Mouse (Mus musculus) frontal cortex, adult (tissue): ENCODE data around the gene Hoxd9.

Source experiments
- ATAC-seq: cut with Nextera tagmentation; 2 replicates; pipeline ENCODE4 v1.9.2; 2017; ENCODE audit warnings: mild to moderate bottlenecking, moderate library complexity, mixed read lengths; ENCODE audit not compliant: low TSS enrichment

Gene Hoxd9

GRCm38 (mm10) chr2:74711721-74712621 lies 14.4 kb downstream of the Hoxd9 start, which contains the start of the genes Hoxd3 and Hoxd4:
Gene Hoxd3, plus strand, starts transcription at chr2:74711927.
Gene Hoxd4, plus strand, starts transcription at chr2:74711929.
- no peak for ATAC-seq

- ATAC-seq, result no peak
Measured at GRCm38 (mm10) chr2:74713239-74714150, 16.0 kb downstream of the Hoxd9 start.

- ATAC-seq, result no peak
Measured at GRCm38 (mm10) chr2:74714156-74714789, 16.7 kb downstream of the Hoxd9 start.

- no peak for ATAC-seq
Measured at GRCm38 (mm10) chr2:74714881-74715280, 17.4 kb downstream of the Hoxd9 start.

GRCm38 (mm10) chr2:74715504-74716241 lies 18.1 kb downstream of the Hoxd9 start:
- peak; percentile 73; the same call in 1 of the 2 replicates for ATAC-seq

GRCm38 (mm10) chr2:74720384-74720783 lies 22.9 kb downstream of the Hoxd9 start:
- no peak for ATAC-seq

GRCm38 (mm10) chr2:74720955-74721491 lies 23.5 kb downstream of the Hoxd9 start:
- no peak for ATAC-seq

GRCm38 (mm10) chr2:74721882-74722281 lies 24.4 kb downstream of the Hoxd9 start:
- no peak for ATAC-seq

GRCm38 (mm10) chr2:74722949-74723348 lies 25.4 kb downstream of the Hoxd9 start:
- no peak for ATAC-seq

GRCm38 (mm10) chr2:74724244-74725015 lies 26.9 kb downstream of the Hoxd9 start:
- ATAC-seq, result no peak

GRCm38 (mm10) chr2:74725171-74725570 lies 27.6 kb downstream of the Hoxd9 start:
- ATAC-seq, result no peak

GRCm38 (mm10) chr2:74726551-74726950 lies 29.0 kb downstream of the Hoxd9 start, which contains the start of gene Gm28230:
Gene Gm28230, plus strand, starts transcription at chr2:74726728.
- ATAC-seq, result no peak

- ATAC-seq, result no peak
Measured at GRCm38 (mm10) chr2:74726973-74727639, 29.6 kb downstream of the Hoxd9 start.

GRCm38 (mm10) chr2:74727640-74728302 lies 30.2 kb downstream of the Hoxd9 start:
- no peak for ATAC-seq

GRCm38 (mm10) chr2:74728303-74728680 lies 30.8 kb downstream of the Hoxd9 start:
- no peak for ATAC-seq

- ATAC-seq, result no peak
Measured at GRCm38 (mm10) chr2:74730331-74730730, 32.8 kb downstream of the Hoxd9 start.

- ATAC-seq, result no peak
Measured at GRCm38 (mm10) chr2:74731055-74731454, 33.5 kb downstream of the Hoxd9 start.

GRCm38 (mm10) chr2:74731799-74732512 lies 34.4 kb downstream of the Hoxd9 start:
- no peak for ATAC-seq
